Mouse (Mus musculus) spleen, postnatal 10 days (tissue): ENCODE results near the gene Jph3.

Source experiments
- DNase-seq, 2 experiments: peaks; one replicate each; pipeline ENCODE4 v3.0.0; 2021 to 2022; ENCODE audit warnings: low spot score in 2 of 2

Jph3 gene

GRCm38 (mm10) chr8:121786542-121786941, 57.1 kb downstream of the Jph3 start:
- DNase-seq = no peak

DNA sequence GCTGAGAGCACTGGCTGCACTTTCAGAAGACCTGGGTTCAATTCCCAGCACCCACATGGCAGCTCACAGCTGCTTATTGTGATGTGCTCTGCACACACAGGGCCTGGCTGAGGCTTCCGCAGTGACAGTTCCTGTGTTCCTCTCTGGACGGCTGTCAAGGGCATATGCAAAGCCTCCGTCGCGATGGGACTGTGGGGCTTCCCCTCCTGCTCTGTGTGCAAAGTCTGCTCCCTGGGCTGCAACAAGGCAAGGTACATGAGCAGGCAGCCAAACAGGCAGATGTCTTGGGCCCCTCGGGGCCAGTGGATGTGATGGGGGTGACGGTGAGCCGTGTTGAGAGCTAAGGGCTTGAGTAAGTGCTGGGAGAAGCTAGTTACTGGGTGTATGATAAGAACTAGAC, 59.4 kb downstream of the Jph3 start:
- peak in 1 of 2 experiments; percentile 39 for DNase-seq

- DNase-seq = no peak
These were observed 62.7 kb downstream of the Jph3 start for GRCm38 (mm10) chr8:121792159-121792558.

- DNase-seq = no peak
These were observed 63.2 kb downstream of the Jph3 start for GRCm38 (mm10) chr8:121792627-121793026.

GRCm38 (mm10) chr8:121794151-121794550, 64.7 kb downstream of the Jph3 start:
- DNase-seq = no peak

DNA sequence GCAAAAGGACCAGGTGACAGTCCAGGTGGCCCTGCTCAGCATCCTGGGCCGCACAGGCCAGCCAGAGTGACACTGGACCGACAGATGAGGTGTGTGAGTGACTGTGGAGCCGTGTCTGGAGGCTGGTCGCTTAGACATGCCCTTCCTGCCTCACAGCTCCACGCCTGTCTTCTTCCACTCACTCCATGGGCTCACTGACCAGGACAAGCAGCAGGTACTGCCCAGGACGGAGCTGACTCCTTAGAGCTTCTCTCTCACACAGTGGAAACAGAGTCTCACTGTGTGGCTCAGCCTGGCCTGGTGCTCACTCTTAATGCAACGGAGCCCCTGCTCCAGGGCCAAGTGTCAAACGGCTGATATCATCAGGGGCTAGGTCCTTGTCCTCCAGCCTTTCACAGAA, 66.0 kb downstream of the Jph3 start:
- no peak for DNase-seq

- peak in 1 of 2 experiments; percentile 36 for DNase-seq
These were observed 67.0 kb downstream of the Jph3 start for GRCm38 (mm10) chr8:121796406-121796805.

GRCm38 (mm10) chr8:121798401-121798800, 69.0 kb downstream of the Jph3 start:
- DNase-seq = no peak

- no peak for DNase-seq
These were observed 75.4 kb downstream of the Jph3 start for GRCm38 (mm10) chr8:121804829-121805228.

DNA sequence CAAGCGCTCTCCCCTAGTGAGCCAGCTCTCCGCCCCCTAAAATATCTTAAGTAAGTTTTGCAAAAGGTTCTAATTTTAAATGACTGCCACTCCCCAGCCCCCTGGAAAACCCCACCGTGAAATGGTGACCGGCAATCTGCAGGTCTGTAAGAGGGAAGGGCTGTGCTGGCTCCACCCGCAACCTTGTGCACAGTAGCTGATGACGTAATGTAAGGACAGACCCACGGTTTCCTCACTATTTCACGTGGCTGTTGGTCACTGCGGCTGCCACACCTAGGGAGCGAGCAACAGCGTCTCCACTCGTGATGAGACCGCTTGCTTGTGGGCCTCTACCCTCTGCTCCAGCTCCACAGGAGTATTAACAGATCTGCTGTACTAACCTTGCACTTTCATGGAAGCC, 76.7 kb downstream of the Jph3 start:
- DNase-seq = no peak

DNA sequence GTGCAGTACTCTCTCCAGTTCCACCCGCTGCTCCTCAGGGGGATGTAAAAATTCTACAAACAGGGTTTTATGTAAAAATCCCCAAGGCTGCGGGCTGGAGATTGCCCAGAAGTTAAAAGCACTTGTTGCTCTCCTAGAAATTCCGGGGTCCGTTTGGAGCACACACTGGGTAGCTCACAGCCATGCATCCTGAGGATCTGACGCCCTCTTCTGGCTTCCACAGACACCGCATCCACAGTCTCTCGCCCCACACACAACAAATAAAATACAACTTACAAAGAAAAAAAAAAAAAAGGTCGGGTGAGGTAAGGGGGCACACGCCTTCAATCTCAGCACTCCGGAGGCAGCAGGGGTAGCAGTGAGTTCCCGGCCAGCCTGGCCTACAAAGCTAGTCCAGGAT, 78.6 kb downstream of the Jph3 start:
- DNase-seq = no peak

DNA sequence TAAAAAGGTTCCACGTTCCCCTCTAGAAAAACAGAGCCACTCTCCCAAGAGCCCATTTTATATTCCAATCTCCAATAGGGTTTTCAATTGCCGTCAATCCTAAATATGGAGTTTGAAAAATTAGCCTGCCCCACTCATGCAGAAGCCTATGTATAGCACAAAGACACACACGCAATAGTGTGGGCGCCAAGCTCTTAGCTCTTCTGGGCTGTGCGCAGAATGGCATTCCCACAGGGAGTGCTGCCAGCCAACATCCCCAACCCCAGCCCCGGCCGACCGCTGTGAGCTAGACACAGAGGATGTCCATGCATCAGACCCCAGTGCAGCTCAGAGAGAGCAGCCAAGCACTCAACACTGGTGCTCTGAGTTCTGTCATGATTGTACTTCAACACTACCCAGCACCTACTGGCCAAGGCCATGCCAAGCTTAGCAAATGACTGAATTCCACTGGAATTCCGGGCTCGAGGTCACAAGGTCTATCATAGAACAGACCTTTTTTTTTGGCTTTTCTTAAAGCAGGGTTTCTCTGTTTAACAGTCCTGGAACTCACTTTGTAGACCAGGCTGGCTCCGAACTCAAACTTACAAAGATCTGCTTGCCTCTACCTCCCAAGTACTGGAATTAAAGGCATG, 80.2 kb downstream of the Jph3 start:
- DNase-seq = no peak

GRCm38 (mm10) chr8:121811502-121811901, 82.1 kb downstream of the Jph3 start:
- DNase-seq = no peak

GRCm38 (mm10) chr8:121811931-121812570, 82.6 kb downstream of the Jph3 start:
- DNase-seq = no peak

DNA sequence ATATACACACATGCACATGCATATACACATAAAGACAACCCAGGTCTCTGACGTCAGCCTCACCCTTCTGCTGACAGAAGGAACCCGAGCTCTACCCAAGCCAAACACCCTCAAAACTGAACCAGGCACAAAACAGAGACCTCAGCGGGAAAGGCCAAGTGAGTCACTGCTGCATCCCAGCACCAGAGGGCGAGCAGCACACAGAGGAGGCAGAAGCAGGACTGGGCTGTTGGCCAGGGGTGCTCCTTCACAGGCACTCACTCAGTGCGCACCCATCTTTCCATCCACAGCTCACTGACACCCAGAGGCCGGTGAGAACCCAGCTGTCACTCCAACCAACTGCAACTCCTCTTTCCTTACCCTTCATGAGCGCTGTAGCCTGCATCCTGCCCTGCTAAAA, 88.8 kb downstream of the Jph3 start:
- DNase-seq = no peak

DNA sequence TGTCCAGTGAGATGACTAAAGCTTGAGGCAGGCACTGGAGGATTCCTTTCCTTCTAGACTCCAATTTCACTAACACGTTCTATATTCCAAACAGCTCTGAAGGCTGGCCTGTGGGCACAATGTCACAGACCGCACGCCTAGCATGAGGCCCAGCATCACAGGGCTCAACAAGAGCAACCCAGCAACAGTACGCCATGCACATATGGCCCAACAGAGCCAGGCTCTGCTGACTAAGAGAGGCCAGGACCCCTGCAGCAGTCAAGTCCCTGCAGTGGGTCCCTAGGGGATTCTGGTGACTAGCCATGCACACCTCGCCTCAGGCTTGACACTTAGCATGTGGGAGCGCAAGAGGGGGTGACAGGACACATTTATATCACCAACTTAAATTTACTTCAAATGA, 91.4 kb downstream of the Jph3 start:
- DNase-seq = no peak

- no peak for DNase-seq
These were observed 91.9 kb downstream of the Jph3 start for GRCm38 (mm10) chr8:121821320-121821719.

GRCm38 (mm10) chr8:121821770-121822169, 92.3 kb downstream of the Jph3 start:
- DNase-seq = no peak

- no peak for DNase-seq
These were observed 98.3 kb downstream of the Jph3 start for GRCm38 (mm10) chr8:121827726-121828125.

DNA sequence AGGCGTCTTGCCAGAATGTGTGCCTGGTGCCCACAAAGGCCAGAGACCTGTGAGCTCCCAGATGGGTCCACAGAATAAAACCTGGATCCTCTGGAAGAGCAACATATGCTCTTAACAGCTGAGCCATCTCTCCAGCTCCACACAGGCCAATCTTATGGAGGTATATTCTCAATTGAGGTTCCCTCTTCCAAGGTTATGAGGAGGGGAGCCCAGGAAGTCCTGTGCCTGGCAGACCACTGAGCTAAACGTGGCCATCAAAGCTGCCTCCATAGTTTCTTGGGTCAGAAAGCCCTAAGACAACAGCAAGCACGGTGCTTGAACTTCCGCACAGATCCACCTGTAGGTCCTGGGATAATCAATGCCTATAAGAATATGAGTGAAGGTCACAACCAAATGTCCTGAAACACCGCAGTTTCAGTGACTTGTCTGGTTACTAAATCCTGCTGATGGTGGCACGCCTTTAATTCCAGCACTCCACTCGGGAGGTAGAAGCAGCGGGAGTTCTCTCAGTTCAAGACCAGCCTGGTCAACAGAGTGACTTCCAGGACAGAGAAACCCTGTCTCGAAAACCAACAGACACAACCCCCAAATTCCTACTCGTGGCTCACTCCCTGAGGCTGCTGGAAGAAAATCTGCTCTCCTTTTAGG, 99.1 kb downstream of the Jph3 start:
- peak in 1 of 2 experiments; percentile 6 for DNase-seq

- DNase-seq = peak; percentile 79 to 85
These were observed 99.8 kb downstream of the Jph3 start, which contains the start of gene Klhdc4 for GRCm38 (mm10) chr8:121829048-121829776. TSS of gene Klhdc4 (minus strand) at chr8:121829569.

GRCm38 (mm10) chr8:121829777-121830362, 100.4 kb downstream of the Jph3 start:
- DNase-seq = no peak
